Mouse (Mus musculus): ENCODE measurements around the gene Dhx16. TPM values are rescaled to one million over a fixed set of nuclear protein-coding genes. Genes with fewer than 3 reads are reported as not detected.

Dhx16 gene
- polyA plus RNA-seq, 1 experiment from 2014 or later: 43.6 TPM

DNA sequence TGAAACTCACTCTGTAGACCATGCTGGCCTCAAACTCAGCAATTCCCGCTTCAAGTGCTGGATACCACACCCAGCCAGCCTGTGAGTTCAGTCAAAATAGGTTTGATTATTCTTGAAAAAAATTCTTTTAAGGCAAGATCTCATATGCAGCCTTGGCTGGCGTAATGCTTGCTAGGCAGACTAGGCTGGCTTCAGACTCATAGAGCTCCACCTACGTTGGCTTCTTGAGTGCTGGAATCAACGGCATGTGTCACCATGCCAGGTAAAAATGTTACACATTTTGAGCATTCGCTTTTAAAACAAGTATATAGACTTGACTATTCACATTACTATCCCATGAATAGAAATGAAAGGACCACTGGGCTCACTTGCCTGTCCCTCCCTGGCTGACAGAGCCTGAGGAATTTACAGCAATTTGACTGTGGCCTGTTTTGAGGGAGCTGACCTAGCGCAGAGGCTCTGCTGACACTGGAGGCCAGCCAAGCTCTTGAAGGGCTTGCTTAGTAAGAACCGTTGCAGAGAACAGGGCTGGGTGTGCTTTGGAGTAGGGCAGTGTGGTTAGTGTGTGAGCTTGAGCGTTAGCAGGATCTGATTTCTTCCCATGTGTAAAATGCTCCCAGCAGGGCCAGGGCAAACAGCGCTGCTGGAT lies 23.8 kb downstream of the Dhx16 start:
- no peak overlapping the region for H3K9ac ChIP-seq (ENCODE audit: low read length)
- H3K9me3 ChIP-seq (ENCODE audit: control insufficient read depth, low read length): no peaks in the 10 kb centered on the region
- ATAC-seq (ENCODE audit: low FRiP score): no peak
- H3K4me2 ChIP-seq: no peak overlapping the region
- DNase-seq (ENCODE audit: low spot score, missing footprints): no peak
- H3K36me3 ChIP-seq (ENCODE audit: control insufficient read depth, insufficient read depth, low read length): peaks cover 20% of the 10 kb centered on the region
- WGBS: 91% methylated on average over 9 of the region's 9 CpGs
- no peak overlapping the region for H3K4me3 ChIP-seq (ENCODE audit: low read depth, low read length)
- peaks cover 1% of the 10 kb centered on the region; the same call in 1 of the 2 replicates for H3K4me1 ChIP-seq (ENCODE audit: control insufficient read depth, insufficient read depth, low read length)
- H3K27ac ChIP-seq (ENCODE audit: low read depth, low read length): no peak overlapping the region
- no peaks in the 10 kb centered on the region for H3K27me3 ChIP-seq (ENCODE audit: control insufficient read depth, insufficient read depth, low read length)

DNA sequence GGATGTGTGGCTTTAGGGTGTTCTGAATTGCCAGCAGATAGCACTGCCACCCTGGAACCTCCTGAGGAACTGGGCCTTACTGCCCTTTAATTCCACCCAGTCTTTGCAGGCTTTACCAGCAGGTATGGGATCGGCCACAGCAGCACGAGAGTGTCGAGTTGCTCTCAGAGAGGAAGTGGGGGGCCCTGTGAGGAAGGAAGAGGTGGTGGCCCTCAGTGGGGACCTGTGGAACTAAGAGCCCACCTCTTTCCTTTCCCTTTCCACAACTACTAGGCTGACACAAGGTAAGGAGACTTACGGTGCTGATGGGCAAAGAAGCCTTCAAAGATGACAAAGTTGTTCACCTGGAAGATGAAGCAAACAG lies 24.4 kb downstream of the Dhx16 start:
- no peak for ATAC-seq (ENCODE audit: low FRiP score)
- no peak for DNase-seq (ENCODE audit: low spot score, missing footprints)
- Histone ChIP-seq H3K9ac (ENCODE audit: low read length) (no peak overlapping the region), H3K4me3 (ENCODE audit: low read depth, low read length) (no peak overlapping the region), H3K27me3 (ENCODE audit: control insufficient read depth, insufficient read depth, low read length) (no peaks in the 10 kb centered on the region), H3K27ac (ENCODE audit: low read depth, low read length) (no peak overlapping the region), H3K4me1 (ENCODE audit: control insufficient read depth, insufficient read depth, low read length) (peaks cover 6% of the 10 kb centered on the region; the same call in 1 of the 2 replicates), H3K9me3 (ENCODE audit: control insufficient read depth, low read length) (no peaks in the 10 kb centered on the region), H3K4me2 (no peak overlapping the region), H3K36me3 (ENCODE audit: control insufficient read depth, insufficient read depth, low read length) (peaks cover 22% of the 10 kb centered on the region)
- 91% methylated on average over 4 of the region's 4 CpGs for WGBS

DNA sequence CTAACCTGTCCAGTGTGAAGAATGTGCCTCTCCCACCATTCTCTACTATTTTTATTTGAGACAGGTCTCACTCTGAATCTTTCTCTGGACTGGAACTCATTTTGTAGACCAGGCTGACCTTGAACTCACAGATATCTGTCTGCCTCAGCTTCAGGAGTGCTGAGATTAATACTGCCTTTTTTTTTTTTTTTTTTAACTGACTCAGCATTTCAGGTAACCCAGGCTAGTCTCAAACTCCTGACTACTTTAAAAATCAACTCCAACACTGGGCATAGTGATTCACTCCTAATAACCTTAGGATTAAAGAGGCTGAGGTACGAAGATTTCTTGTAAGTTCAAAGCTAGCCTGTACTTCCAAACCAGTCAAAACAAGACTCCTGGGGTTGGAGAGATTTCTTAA lies 26.0 kb downstream of the Dhx16 start:
- Histone ChIP-seq H3K4me2 (no peak overlapping the region), H3K27me3 (ENCODE audit: control insufficient read depth, insufficient read depth, low read length) (no peaks in the 10 kb centered on the region), H3K4me1 (ENCODE audit: control insufficient read depth, insufficient read depth, low read length) (peaks cover 13% of the 10 kb centered on the region), H3K9ac (ENCODE audit: low read length) (no peak overlapping the region), H3K9me3 (ENCODE audit: control insufficient read depth, low read length) (no peaks in the 10 kb centered on the region), H3K36me3 (ENCODE audit: control insufficient read depth, insufficient read depth, low read length) (peaks cover 22% of the 10 kb centered on the region), H3K27ac (ENCODE audit: low read depth, low read length) (no peak overlapping the region), H3K4me3 (ENCODE audit: low read depth, low read length) (no peak overlapping the region)
- DNase-seq (ENCODE audit: low spot score, missing footprints): no peak
- WGBS: 91% methylated on average over 1 of the region's 1 CpGs
- no peak for ATAC-seq (ENCODE audit: low FRiP score)

DNA sequence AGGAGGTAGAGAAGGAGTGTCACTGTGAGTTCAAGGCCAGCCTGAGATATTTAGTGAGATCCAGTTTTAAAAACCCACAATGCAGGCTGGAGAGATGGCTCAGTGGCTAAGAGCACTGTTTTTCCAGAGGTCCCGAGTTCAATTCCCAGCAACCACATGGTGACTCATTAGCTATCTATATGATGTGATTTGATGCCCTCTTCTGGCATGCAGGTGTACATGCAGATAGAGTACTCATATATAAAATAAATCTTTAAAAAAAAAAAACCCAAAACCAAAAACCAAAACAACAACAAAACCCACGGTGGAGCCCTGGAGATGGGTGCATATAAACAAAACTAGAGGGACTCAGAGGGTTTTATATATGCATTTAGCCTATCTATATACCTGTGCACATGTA lies 28.0 kb downstream of the Dhx16 start:
- DNase-seq (ENCODE audit: low spot score, missing footprints) (no peak), ATAC-seq (ENCODE audit: low FRiP score) (no peak)
- H3K4me1 ChIP-seq (ENCODE audit: control insufficient read depth, insufficient read depth, low read length): peaks cover 13% of the 10 kb centered on the region
- WGBS: 90% methylated on average over 2 of the region's 2 CpGs
- H3K27me3 ChIP-seq (ENCODE audit: control insufficient read depth, insufficient read depth, low read length): no peaks in the 10 kb centered on the region
- no peak overlapping the region for H3K27ac ChIP-seq (ENCODE audit: low read depth, low read length)
- peaks cover 15% of the 10 kb centered on the region for H3K36me3 ChIP-seq (ENCODE audit: control insufficient read depth, insufficient read depth, low read length)
- no peak overlapping the region for H3K9ac ChIP-seq (ENCODE audit: low read length)
- no peak overlapping the region for H3K4me3 ChIP-seq (ENCODE audit: low read depth, low read length)
- no peak overlapping the region for H3K4me2 ChIP-seq
- no peaks in the 10 kb centered on the region for H3K9me3 ChIP-seq (ENCODE audit: control insufficient read depth, low read length)

DNA sequence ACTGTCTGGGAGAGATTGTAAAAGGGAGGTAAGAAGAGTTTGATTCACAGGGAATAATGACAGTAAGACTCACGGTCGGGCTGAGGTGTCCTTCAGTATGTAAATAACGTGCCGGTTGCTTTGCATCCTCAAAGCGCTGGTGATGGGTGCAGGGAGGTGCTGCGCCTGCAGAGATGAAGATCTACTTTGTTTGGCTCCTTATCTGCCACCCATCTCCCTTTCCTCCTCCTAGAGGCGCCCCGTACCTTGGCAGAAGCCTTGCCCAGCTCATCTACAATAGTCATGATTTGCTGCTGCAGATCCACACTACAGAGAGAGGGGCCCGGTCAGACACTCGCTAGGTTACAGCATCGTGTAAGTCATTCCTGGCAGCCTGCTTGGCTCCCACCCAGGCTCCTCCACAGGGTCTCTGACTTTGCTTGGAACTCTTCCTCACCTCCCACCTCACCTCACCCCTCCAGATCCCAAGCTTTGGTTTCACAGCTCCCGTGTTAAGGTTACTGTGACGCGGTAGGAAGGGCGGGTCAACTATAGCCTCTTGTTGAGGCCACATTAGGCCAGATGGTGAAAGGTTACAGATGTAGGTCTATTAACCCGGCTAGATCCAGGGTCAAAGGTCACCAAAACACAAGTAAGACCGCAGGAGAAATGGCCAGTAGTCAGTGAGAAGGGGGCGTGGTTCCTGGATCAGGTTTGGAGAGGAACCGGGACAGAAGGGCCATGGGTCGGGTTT lies 29.7 kb downstream of the Dhx16 start:
- WGBS: 31% methylated on average over 20 of the region's 20 CpGs

DNA sequence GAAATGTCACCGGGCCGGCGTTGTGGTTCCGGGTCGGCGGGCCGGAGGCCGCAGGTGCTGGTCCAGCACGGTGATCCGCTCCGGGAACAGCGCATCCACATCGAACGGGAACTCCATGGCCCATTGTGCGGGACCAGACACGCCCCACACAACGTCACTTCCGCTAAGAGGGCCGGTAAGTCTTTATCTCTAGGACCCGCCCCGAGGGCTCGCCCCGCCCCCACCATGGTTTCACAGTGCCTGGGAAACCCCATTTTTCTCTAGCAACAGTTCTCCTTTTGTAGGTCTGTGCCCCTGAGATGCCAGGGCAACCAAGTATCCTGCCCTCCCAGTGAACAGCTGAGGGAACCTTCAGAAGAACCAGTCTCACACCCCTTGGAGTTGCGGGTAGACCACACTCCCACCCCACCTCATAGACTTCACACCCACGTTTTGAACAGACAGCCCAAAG lies 30.3 kb downstream of the Dhx16 start, which contains the start of gene Atat1:
Atat1 (minus strand) TSS at position 157 of the 451 bp plus-strand sequence.
- peaks cover 13% of the 10 kb centered on the region for H3K4me1 ChIP-seq (ENCODE audit: control insufficient read depth, insufficient read depth, low read length)
- H3K9me3 ChIP-seq (ENCODE audit: control insufficient read depth, low read length): no peaks in the 10 kb centered on the region
- peak within 1 kb of the TSS; percentile 62 for H3K4me3 ChIP-seq (ENCODE audit: low read depth, low read length)
- WGBS: 4% methylated on average over 25 of the region's 25 CpGs
- peak; percentile 95 for ATAC-seq (ENCODE audit: low FRiP score)
- peak within 1 kb of the TSS; percentile 75 for H3K9ac ChIP-seq (ENCODE audit: low read length)
- peak within 1 kb of the TSS; percentile 57 for H3K27ac ChIP-seq (ENCODE audit: low read depth, low read length)
- no peaks in the 10 kb centered on the region for H3K27me3 ChIP-seq (ENCODE audit: control insufficient read depth, insufficient read depth, low read length)
- peak within 1 kb of the TSS; percentile 96 for H3K4me2 ChIP-seq
- DNase-seq (ENCODE audit: low spot score, missing footprints): peak; percentile 100
- H3K36me3 ChIP-seq (ENCODE audit: control insufficient read depth, insufficient read depth, low read length): peaks cover 15% of the 10 kb centered on the region

More for the DNA sequence above, 29.7 kb downstream of the Dhx16 start:
- Histone ChIP-seq H3K27ac (ENCODE audit: low read depth, low read length) (peak overlapping the region; percentile 57), H3K4me1 (ENCODE audit: control insufficient read depth, insufficient read depth, low read length) (peaks cover 13% of the 10 kb centered on the region), H3K4me2 (peak overlapping the region; percentile 96), H3K9me3 (ENCODE audit: control insufficient read depth, low read length) (no peaks in the 10 kb centered on the region), H3K27me3 (ENCODE audit: control insufficient read depth, insufficient read depth, low read length) (no peaks in the 10 kb centered on the region), H3K36me3 (ENCODE audit: control insufficient read depth, insufficient read depth, low read length) (peaks cover 15% of the 10 kb centered on the region), H3K4me3 (ENCODE audit: low read depth, low read length) (peak overlapping the region; percentile 62), H3K9ac (ENCODE audit: low read length) (peak overlapping the region; percentile 75)
- ATAC-seq (ENCODE audit: low FRiP score) (peak; percentile 67), DNase-seq (ENCODE audit: low spot score, missing footprints) (peak; percentile 88)

DNA sequence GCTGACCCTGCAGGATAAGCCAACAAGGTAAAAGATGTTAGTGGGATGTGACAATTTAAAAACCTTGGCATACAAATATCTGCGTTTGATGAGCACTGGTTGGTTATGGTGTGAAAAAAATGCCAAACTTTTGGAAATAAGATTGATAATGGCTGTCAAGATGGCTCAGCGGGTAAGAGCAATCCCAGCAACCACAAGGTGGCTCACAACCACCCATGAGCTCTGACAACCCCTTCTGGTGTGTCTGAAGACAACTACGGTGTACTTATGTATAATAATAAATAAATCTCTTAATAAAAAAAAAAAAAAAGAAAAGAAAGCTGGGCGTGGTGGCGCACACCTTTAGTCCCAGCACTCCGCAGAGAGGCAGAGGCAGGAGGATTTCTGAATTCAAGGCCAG lies 35.4 kb downstream of the Dhx16 start:
- no peaks in the 10 kb centered on the region for H3K9me3 ChIP-seq (ENCODE audit: control insufficient read depth, low read length)
- WGBS: 83% methylated on average over 6 of the region's 6 CpGs
- peaks cover 3% of the 10 kb centered on the region for H3K36me3 ChIP-seq (ENCODE audit: control insufficient read depth, insufficient read depth, low read length)
- DNase-seq (ENCODE audit: low spot score, missing footprints): no peak
- no peak overlapping the region for H3K27ac ChIP-seq (ENCODE audit: low read depth, low read length)
- H3K4me1 ChIP-seq (ENCODE audit: control insufficient read depth, insufficient read depth, low read length): peaks cover 14% of the 10 kb centered on the region
- H3K4me3 ChIP-seq (ENCODE audit: low read depth, low read length): no peak overlapping the region
- H3K9ac ChIP-seq (ENCODE audit: low read length): no peak overlapping the region
- no peak for ATAC-seq (ENCODE audit: low FRiP score)
- peak overlapping the region; percentile 84; the same call in 1 of the 2 replicates for H3K4me2 ChIP-seq
- no peaks in the 10 kb centered on the region for H3K27me3 ChIP-seq (ENCODE audit: control insufficient read depth, insufficient read depth, low read length)

DNA sequence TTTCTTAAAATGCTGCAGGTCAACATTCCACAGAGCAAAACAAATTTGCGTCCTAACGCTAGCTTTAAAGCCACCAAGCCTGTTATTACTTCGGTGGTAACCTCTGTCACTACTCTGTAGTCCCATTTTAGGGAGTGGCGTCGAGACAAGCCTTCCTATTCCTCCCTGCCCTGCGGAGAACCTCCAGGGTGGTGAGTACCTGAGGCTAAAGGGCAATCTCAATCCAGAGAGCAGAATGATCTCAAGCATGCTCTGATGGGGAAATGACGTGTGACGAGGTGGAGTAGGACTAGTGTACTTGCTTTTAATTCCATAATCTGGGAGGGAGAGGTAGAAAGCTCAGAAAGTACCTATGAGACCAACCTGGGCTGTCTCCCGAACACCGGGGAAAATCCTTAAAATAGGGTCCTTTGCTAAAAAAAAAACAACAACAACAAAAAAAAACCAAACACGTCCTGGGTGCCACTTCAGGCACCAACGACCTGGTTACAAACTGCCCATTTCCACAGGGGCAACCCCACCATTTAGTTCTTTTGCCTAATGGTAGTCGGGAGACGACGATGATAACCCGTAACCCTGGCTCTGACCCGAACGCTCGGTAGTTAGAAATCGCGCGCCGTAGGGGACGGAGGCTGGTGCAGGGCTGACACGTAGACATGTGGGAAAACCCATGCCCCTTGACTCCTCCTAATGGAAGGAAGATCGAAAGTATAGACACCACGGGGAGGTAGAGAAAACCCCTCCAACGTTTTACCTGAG lies 36.1 kb downstream of the Dhx16 start:
- 3% methylated on average over 28 of the region's 28 CpGs for WGBS
- no peak for DNase-seq (ENCODE audit: low spot score, missing footprints)

More for the DNA sequence above, 36.1 kb downstream of the Dhx16 start:
- H3K4me3 ChIP-seq (ENCODE audit: low read depth, low read length): peak overlapping the region; percentile 77
- peaks cover 3% of the 10 kb centered on the region for H3K36me3 ChIP-seq (ENCODE audit: control insufficient read depth, insufficient read depth, low read length)
- H3K9me3 ChIP-seq (ENCODE audit: control insufficient read depth, low read length): no peaks in the 10 kb centered on the region
- H3K27me3 ChIP-seq (ENCODE audit: control insufficient read depth, insufficient read depth, low read length): no peaks in the 10 kb centered on the region
- peak overlapping the region; percentile 84 for H3K4me2 ChIP-seq
- no peak; the same call in 1 of the 2 replicates for ATAC-seq (ENCODE audit: low FRiP score)
- H3K27ac ChIP-seq (ENCODE audit: low read depth, low read length): peak overlapping the region; percentile 60; the same call in 1 of the 2 replicates
- H3K9ac ChIP-seq (ENCODE audit: low read length): peak overlapping the region; percentile 99
- H3K4me1 ChIP-seq (ENCODE audit: control insufficient read depth, insufficient read depth, low read length): peaks cover 19% of the 10 kb centered on the region

Data from midbrain, embryonic 11.5 days (tissue).